Mouse (Mus musculus) natural killer cell, adult 2 months (primary cell): ENCODE results near the gene Arhgef15.
"Not testable (repeated sequence)": the region's sequence is repeated elsewhere in the genome, so short reads cannot be mapped to it uniquely, and the experiment has no call there.

Experiments used
- DNase-seq, 2 experiments: peaks; one replicate each; pipeline ENCODE4 v3.0.0; 2022; ENCODE audit warnings: low spot score in 2 of 2

Arhgef15 gene

DNA sequence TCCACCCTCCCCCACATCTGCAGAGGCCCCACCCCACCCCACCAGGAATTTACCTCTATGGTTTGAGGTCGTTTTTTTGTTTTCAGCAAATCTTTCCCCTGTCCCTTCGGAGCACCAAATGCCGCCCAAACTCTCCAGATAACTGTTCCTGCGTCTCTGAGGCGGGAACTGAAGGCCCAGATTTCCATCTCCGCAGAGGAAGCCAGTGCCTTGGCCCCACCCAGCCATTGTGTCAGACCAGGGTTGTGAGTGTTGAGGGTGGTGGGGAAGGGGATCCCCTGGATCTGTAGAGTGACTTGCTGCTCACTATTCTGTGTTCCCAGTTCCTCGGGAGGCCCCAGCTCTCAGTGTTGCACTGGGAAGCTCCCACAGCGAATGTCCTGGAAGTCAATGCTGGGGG lies at the start of gene Arhgef15:
Arhgef15 (minus strand) TSS at position 173 of the 400 bp plus-strand sequence.
- no peak for DNase-seq

DNA sequence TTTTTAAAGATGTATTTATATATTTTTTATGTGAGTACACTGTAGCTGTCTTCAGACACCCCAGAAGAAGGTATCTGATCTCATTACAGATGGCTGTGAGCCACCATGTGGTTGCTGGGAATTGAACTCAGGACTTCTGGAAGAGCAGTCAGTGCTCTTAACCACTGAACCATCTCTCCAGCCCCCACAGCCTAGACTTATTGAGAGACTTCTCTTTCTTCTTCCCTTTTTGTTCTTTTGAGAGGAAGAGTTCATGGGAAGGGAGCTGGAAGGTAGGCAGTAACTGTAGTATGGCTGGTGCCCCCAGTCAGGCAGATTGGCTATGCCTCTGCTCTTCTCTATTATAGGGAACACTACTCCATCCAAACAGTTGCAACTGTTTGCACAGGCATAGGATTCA lies 49.3 kb upstream of the Arhgef15 start:
- not testable (repeated sequence) for DNase-seq

DNA sequence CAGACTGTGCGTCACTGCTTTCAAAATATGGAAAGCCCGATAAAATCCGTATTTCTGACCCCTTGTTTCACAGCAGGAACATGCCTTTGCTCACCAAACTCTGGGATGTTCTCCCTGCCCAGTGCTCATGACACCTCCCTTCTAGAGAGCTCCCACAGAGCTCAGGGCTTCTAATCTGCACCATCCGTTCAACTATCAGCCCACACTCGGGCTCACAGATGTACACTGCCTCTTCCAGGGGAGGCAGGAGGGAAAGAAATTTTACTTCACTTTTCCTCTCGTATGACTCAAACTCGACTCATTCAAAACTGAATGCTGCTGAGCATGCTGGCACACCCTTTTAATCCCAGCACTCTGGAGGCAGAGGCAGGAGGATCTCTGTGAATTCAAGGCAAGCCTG lies 47.9 kb upstream of the Arhgef15 start:
- no peak for DNase-seq

DNA sequence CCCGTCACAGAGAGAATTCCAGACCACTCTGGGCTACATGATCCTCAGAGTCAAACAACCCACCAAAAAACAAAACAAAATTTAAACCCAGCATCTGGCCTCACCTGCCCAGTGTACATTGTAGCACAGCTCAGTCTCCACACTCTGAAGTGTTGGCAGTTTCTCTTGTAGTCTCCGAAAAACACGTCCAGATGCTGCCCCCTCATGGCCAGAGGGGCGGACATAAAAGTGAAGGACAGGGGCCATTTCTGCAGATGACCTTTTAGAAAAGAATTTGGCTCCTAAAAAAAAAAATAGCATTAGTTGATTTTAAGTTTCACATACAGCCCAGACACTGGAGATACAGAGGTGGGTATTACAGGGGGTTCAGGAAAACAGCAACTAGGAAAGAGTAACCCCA lies 46.3 kb upstream of the Arhgef15 start:
- DNase-seq = no peak

DNA sequence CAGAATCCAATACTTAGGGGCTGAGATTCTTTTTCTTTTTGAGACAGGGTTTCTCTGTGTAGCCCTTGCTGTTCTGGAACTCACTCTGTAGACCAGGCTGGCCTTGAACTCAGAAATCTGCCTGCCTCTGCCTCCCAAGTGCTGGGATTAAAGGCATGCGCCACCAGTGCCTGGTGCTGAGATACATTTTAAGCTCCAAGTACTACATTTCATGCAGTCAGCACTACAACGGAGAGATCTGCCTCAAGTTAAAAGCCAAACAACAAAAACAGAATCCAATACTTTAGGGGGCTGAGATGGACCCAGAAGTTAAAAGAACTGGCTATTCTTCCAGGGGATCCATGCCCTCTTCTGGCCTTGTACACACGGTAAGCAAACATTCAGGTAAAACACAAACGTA lies 45.5 kb upstream of the Arhgef15 start:
- not testable (repeated sequence) for DNase-seq

DNA sequence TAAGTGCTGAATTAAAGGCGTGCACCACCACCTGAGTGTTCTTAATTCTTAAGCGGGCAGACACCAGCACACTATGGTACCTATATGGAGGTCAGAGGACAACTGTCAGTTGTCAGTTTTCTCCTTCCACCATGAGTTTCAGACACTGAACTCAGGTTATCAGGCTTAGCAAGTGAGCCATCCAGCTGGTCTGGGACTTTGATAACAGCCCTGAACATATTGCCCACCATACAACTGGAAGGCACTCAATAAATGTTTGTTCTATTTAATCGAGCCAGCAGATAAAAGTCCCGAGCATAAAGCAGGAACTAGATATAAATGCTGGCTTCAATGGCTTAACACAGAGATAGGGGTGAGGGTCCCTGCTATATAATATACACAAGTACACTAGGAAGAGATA lies 39.8 kb upstream of the Arhgef15 start:
- DNase-seq = no peak

DNA sequence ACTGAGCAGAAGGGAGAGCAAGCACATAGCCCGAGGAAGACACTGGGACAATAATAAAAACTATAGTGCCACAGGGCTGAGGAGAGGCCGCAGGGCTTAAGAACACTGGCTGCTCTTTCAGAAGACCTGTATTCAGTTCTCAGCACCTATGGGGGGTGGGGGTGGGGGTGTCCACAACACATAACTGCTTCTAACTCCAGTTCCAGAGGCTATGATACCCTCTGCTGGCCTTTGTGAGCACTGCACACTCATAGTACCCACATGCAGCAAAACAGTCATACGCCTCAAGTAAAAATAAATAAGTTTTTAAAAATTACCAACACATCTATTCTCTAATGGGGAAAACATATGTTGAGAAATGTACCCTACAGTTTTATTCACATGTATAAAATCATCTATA lies 37.1 kb upstream of the Arhgef15 start:
- no peak for DNase-seq

DNA sequence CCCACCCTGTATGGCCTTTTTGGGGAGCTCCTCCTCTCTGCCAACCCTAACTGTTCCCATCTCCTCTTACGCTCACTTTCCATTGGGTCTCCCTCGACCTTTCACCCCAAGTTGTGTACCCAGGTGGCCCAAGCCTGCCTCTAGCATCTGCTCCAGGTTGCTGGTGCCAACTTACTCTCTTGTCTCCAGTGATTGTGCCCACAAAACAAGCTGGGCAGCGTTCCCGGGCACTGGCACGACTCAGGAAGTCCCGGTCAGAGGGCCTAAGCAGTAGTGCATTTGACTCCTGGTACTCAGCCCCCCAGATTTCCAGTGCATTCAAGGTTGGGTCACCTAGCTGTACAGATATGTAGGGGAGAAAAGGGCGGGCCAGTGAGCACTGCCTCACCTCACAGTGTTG lies 35.8 kb upstream of the Arhgef15 start:
- DNase-seq = no peak

DNA sequence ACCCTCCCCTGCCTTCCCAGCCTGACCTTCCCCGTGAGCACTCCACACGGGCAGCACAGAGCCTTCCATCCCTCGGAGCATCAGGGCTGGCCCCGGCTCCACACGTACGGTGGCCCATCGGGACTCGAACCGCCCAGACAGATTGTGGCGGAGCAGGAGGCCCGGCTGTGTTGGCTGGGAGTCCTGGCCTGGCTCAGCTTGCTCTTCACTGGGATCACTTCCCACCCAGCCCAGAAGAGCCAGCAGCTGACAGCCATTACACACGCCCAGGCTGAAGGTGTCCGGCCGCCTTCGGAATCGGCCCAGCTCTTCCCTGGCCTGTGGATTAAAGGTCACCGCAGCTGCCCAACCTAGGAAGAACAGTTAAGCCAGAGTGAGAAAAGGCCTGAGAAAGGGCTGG lies 31.1 kb upstream of the Arhgef15 start:
- no peak for DNase-seq

DNA sequence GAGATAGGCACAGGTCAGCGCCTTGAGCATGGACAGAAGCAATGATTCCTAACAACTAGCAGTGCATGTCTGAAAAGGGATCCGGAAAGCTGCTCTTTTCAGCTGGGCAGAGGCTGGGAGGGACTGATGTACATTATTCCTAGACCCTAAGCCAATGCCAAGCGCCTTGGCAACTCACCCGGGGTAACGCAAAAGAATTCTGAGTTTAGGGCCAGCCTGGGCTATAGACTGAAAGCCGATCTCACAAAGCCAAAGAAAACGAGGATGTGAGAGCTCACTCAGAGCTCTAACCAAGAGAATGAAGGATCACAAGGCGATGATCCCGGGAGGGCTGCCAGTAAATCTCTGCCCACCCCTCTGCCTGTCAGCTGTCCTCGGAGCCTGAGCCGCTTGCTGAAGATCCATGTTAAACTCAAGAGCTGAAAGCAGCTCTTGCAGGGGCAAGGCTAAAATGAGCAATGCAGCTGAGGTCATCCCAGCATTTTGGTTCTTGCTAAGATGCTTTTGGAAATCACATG lies 30.1 kb upstream of the Arhgef15 start:
- no peak for DNase-seq

DNA sequence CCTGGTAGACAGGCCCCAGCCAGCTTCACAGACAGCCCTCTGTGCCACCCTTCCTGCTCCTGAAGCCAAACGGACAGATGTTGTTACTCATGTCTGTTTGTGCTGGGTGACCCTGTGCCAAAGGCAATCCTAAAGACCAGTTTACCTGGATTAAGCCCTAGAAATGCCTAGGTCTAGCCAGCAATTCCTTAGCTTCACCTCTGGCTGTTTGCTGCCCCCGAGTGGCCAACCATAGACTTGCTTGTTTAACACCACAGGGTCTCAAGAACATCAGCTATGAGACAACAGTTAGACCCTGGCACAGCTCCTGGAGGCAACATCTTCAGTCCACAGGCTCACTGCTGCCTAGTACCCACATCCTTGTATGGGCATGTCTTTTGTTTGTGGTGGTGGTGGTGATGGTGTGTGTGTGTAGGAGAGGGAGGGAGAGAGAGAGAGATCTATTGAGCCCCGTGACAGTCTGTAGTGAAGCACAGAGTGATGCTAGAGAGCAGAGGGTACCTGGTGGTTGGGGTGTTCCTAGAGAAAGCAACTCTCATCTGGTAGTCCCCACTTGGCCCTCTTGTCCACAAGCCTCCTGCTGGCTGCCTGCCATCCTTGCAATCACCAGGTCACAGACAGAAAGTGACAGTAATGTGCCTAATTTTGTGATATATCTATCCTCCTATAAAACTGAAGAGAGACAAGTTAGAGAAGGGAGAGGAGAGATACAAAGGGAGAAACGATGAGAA lies 25.5 kb upstream of the Arhgef15 start:
- DNase-seq = peak; percentile 43 to 64

DNA sequence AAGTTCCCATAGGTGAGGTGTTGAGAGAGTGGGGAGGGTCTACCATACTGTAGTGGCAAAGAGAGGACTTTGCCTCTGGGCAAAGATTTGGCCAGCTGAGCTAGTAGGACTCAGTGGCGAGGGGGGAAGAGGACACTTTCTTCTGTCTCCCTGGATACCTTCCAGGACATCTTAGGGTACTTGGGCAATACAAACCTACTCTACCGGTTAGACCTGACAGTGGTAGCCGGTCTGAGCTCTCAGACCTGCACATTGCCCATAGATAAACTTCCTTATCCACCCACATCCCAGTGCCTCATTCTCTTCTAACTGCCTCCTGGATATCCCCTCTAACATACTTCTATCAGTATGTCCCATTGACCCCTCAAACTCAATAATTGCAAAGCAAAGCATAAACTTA lies 23.6 kb upstream of the Arhgef15 start:
- DNase-seq = no peak

DNA sequence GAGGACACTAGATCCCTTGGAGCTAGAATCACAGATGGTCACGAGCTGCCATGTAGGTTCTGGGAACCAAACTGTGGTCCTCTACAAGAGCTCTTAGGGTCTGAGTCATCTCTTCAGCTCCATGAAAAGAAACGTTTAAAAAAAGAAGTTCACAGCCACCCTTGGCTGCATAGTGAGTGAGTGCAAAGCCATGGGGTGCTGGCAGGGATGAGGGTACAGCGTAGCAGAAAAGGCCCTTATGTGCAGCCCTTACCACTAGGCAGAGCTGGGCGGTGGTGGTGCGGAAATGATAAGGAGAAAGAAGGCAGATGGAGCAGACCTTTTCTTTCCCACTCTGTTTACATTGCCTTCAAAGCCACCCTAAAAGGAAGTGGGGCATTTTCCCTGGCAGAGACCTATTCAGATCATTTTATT lies 22.0 kb upstream of the Arhgef15 start:
- DNase-seq = no peak

DNA sequence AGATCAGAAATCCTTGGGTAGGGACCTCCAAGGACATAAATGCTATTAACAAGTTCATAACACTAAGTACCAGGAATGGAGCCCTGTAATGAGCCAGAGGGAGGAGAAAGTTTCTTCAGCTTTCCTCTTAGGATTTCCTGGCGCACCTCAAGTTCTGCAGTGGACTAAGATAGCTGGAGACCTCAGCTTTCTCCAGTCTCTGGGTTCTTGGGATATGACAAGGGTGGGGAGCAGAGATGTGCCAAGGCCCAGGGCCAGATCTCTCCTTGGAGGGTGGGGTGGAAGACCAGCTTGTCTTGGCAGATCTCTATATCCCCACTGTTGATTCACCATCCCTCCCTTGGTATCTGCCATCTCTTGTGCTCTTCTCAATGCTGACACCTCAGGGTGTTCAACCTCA lies 18.3 kb upstream of the Arhgef15 start:
- no peak for DNase-seq

DNA sequence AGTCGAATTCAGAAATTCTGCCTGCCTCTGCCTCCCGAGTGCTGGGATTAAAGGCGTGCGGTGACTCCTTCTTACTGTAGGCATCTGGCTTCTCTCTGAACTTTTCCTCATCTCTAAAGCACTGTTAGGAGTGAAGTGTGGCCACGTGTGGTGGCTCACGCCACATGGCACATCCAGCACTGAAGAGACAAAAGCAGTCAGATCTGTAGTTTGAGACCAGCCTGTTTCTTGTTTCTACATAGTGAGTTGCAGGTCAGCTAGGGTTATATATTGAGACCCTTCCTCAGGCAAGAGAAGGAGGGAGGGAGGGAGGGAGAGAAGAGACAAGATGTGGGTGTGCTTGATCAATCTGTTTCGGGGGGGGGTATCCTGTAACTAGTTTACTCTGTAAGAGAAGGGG lies 17.8 kb upstream of the Arhgef15 start, which contains the start of gene Rangrf:
Rangrf (minus strand) TSS at position 101 of the 400 bp plus-strand sequence.
- DNase-seq = no peak

DNA sequence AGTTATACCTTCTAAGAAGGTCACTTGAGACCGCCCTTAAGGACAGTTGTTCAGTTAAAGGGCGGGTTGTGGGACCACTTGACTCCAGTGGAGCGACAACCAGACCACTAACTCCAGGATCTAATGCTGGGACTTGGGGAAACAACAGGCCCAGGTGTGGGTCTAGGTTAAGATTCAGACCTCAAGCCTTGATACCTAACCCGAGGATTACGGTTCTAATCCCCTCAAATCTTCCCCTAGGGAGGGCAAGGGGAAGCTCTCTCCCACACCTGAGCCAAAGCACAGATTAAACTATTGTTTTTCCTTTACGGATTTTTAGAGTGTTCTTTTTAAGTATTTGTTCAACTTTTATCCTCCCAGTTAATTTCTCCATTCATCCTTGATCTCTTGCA lies 16.8 kb upstream of the Arhgef15 start:
- DNase-seq = no peak

DNA sequence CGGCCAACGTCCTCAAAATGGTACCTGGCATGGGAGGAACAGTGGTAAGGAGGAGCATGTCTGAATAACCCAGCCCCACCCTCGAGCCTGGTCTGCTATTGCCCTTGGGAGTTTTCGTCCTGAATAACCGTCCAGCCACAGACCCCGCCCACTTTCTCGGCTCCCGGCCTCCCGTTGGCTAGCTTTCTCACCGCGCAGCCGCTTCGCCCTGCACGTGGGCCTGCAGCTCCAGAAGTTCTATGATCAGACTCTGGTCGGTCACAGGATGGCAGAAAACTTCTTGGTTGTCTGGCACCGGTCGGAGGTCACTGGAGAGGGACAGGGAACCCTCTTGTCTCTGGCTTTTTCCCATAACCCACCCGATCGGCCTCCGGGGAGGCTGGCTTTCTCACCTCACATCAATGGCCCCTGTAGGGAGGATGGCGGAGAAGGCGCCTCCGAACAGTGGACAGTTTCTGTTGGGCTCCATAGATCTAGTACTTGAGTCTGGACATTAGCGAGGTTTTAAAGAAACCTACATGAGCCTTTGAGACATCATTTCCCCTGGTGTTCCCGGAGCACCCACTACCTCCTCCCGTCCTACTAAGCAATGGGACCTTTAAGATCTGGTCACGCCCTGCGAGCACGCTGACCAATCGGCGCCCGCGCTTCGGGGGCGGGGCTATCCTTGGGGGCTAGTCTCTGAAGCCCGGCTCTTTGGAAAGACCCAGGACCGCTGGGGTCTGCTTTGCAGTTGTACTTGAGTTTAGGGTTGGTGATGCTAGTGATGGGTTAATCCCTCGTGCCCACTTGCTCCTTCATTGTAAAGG lies 16.2 kb upstream of the Arhgef15 start:
- peak; percentile 41 to 59 for DNase-seq

DNA sequence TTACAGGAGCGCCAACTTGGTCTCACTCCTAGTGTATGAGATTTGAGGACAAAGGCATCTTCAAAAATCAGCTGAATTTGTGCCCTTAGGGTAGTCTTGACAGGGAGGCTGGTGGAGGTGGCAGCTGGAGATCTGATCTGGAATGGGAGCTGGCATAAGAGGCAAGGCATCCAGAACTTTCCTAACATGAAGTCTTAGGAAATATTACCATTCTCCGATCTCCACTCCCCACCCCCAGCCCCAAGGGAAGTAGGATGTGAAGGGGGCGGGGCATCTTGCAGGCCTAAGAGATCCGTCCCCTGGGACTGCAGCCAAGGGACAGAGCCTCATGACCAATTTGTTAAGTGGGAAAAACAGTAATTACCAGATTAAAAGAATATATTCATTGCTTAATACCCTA lies 13.0 kb upstream of the Arhgef15 start:
- DNase-seq = no peak

DNA sequence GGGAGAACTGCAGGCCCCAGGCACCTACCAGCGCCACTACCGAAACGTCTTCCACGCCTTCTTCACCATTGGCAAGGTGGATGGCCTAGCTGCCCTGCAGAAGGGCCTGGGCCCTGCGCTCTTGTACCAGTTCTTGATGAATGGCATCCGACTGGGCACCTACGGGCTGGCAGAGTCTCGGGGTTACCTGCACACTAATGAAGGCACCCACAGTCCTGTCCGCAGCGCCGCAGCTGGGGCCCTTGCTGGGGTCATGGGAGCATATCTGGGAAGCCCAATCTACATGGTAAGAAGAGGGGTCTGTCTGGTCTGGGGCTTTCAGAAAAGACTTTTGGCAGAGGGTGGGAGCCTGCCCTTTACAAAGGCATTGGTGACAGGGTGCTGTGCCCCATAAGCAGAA lies 11.5 kb upstream of the Arhgef15 start:
- DNase-seq = no peak

DNA sequence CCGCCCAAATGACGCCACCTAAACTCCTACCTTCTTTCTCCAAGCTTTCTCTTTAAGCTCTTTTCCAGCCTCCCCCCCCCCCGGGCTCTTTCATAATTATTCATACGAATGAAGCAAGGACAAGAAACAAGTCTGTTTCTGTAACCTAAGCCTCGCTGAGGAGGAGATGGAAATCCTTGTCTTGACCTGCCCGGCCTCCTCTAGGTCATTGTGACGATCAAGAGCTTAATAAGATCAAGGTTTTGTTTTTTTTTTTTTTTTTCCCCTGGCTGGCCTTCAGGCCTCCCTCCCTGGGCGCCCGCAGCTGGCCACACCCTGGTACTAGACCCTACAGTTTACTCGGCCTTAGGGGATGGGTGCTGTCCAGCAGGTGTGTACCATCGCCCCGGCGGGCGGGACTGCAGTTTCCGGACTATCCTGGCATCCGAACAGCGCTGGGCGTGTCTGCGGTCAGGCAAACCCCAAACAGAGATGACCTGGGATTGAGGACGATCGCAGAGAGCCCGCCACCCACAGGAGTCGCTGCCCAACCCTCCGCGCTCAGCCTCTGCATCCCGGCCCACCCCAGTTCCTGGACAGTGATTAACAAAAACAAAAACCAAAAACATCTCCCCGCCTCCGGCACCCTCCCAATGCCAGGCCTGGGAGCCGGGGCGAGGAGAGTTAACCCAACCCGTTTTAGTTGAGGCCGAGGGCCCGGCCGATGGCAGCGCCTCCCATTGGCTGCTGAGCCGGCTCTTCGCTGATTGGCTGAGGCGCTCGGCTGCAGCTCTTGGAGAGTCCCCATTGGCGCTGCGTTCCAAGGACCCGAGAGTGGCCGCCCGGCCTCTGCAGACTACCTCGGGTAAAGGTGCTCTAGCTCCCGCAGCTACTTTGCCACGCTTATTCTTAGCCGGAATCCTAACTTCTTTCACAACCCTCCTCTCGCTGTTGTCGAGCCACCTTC lies 10.3 kb upstream of the Arhgef15 start, which contains the start of gene Slc25a35:
Slc25a35 (plus strand) TSS at position 795 of the 946 bp plus-strand sequence.
- peak; percentile 79 to 82 for DNase-seq

DNA sequence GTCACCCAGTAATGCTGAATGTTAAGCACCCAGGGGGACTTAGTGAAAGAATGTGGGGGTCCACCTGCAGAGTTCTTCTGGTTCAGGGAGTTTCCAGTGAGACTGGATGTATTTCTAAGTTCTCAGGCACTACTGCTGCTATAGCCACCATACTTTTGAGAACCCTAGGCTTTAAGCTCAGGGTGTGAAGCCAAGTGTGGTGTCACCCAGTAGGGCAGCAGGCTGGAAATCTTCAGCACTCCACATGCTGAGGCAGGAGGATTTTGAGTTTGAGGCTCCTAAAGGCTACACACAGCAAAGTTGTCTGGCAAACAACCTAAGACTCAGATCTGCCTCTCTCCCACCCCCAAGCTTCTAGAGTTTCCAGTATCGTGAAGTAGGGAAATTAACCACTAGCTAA lies 9.3 kb upstream of the Arhgef15 start:
- DNase-seq = no peak

DNA sequence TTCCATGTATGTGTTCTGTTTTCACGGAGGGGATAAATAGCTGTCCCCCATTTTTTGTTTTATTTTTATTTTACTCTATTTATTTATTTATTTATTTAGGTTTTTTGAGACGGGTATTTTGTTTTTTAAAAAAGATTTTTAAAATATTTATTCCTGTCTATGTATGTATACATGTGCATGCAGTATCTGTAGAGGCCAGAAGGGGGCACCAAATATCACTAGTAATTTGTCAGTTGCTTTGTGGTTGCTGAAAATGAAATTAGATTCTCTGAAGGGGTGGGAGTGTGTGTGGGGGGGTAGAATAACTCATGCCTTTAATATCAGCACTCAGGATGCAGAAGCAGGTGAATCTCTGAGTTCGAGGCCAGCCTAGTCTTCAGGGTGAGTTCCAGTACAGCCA lies 8.6 kb upstream of the Arhgef15 start:
- DNase-seq = peak; percentile 67 to 82
